Mouse (Mus musculus) hindbrain, embryonic 16.5 days (tissue): ENCODE results near the gene Mrgpra3. TPM values are rescaled to one million over a fixed set of nuclear protein-coding genes. Genes with fewer than 3 reads are reported as not detected.

ENCODE experiments used
- ATAC-seq: fragments of 200-750 bp; cut with Nextera tagmentation; 2 replicates; pipeline ENCODE4 v1.8.0; 2017; ENCODE audit warnings: moderate TSS enrichment, moderate library complexity
- H3K27ac ChIP-seq: fragments of 300-500 bp; sonication (generic); 2 replicates; pipeline ENCODE4 v1.5.1; 2014; ENCODE audit warnings: low read depth, mild to moderate bottlenecking, control low read depth, low read length, moderate library complexity
- H3K27me3 ChIP-seq: fragments of 300-500 bp; sonication (generic); replicated peaks from 2 replicates; pipeline ENCODE4 v1.6.1; 2014; ENCODE audit warnings: low read length; ENCODE audit not compliant: control insufficient read depth, insufficient read depth
- H3K36me3 ChIP-seq: fragments of 300-500 bp; sonication (generic); 2 replicates; pipeline ENCODE4 v1.6.1; 2014; ENCODE audit warnings: mild to moderate bottlenecking, low read length, moderate library complexity, mixed read lengths; ENCODE audit not compliant: control insufficient read depth, insufficient read depth
- H3K4me1 ChIP-seq: fragments of 300-500 bp; sonication (generic); 2 replicates; pipeline ENCODE4 v1.6.1; 2014; ENCODE audit warnings: low read depth, low read length; ENCODE audit not compliant: control insufficient read depth, insufficient read depth
- H3K4me2 ChIP-seq: fragments of 300-500 bp; sonication (generic); 2 replicates; pipeline ENCODE4 v1.6.1; 2014; ENCODE audit warnings: mild to moderate bottlenecking, low read length, control low read depth, moderate library complexity
- H3K4me3 ChIP-seq: fragments of 300-500 bp; sonication (generic); 2 replicates; pipeline ENCODE4 v1.5.1; 2014; ENCODE audit warnings: mild to moderate bottlenecking, low read length, control low read depth, moderate library complexity
- H3K9ac ChIP-seq: fragments of 300-500 bp; sonication (generic); 2 replicates; pipeline ENCODE4 v1.6.1; 2014; ENCODE audit warnings: low read depth, mild to moderate bottlenecking, control low read depth, low read length, moderate library complexity
- H3K9me3 ChIP-seq: fragments of 300-500 bp; sonication (generic); 2 replicates; pipeline ENCODE4 v1.6.1; 2014; ENCODE audit warnings: mild to moderate bottlenecking, low read length, moderate library complexity; ENCODE audit not compliant: control insufficient read depth
- WGBS: fragments of 180-500 bp; shearing (Covaris S2); extraction: QIAGEN DNeasy Blood & Tissue Kit; methylation state at CpG from one replicate; pipeline ENCODE4 v1.1.7; 2014; 5-methylcytosine and 5-hydroxymethylcytosine counted together
- polyA plus RNA-seq: library from polyadenylated mRNA; unstranded; fragments of >200 nt; fragmentation: Nextera tagmentation; extraction: Ambion mirVana; gene quantifications from 2 replicates; pipeline ENCODE4 v1.2.1, GENCODE M21; 2015

The Mrgpra3 gene
- polyA plus RNA-seq: not detected in 2 replicates

- Histone ChIP-seq H3K4me3 (no peak within 1 kb of the TSS), H3K9ac (no peak within 1 kb of the TSS), H3K4me2 (no peak within 1 kb of the TSS), H3K27me3 (no peaks in the 10 kb centered on the region), H3K36me3 (no peaks in the 10 kb centered on the region), H3K9me3 (peaks cover 17% of the 10 kb centered on the region), H3K4me1 (no peaks in the 10 kb centered on the region), H3K27ac (no peak within 1 kb of the TSS)
- ATAC-seq: no peak
- WGBS: 84% methylated on average over 2 of the region's 2 CpGs
Observed at GRCm38 (mm10) chr7:47601272-47601671, at the start of gene Mrgpra3. Mrgpra3 (minus strand) TSS chr7:47601372.

Other genes starting within 250 kb of the Mrgpra3 start
- gene Mrgpra1, start 247.1 kb downstream of the Mrgpra3 start, polyA plus RNA-seq: not detected in 2 replicates
- not detected in 2 replicates for gene Mrgpra2a, start 149.2 kb downstream of the Mrgpra3 start, polyA plus RNA-seq
- gene Mrgpra2b, start 72.5 kb downstream of the Mrgpra3 start, polyA plus RNA-seq: not detected in 2 replicates